Mouse (Mus musculus) CH12.LX (cell line): ENCODE measurements around the gene Nebl. TPM values are rescaled to one million over a fixed set of nuclear protein-coding genes. Genes with fewer than 3 reads are reported as not detected.

ENCODE experiments used
- DNase-seq: peaks from one replicate; pipeline ENCODE4 v3.0.0-alpha.2; 2013; ENCODE audit errors: extremely low read depth
- H3K27ac ChIP-seq: 2 replicates; pipeline ENCODE4 v1.5.1; 2012; ENCODE audit warnings: low read depth, mild to moderate bottlenecking, control low read depth, moderate library complexity; ENCODE audit not compliant: insufficient read depth
- H3K27me3 ChIP-seq: replicated peaks from 2 replicates; pipeline ENCODE3; 2012; ENCODE audit warnings: inconsistent platforms
- H3K36me3 ChIP-seq, 2 experiments: replicated peaks in 1 of 2; 2 replicates each; pipeline versions ENCODE3 to v1.6.1; 2012; ENCODE audit warnings: inconsistent platforms in 1 of 2, low read length in 1 of 2, mild to moderate bottlenecking in 1 of 2, mixed read lengths in 1 of 2, moderate library complexity in 1 of 2; ENCODE audit not compliant: control insufficient read depth in 1 of 2, insufficient read depth in 1 of 2
- H3K4me1 ChIP-seq, 2 experiments: 2 replicates each; pipeline ENCODE4 v1.6.1; 2012; ENCODE audit warnings: inconsistent platforms in 1 of 2, moderate library complexity in 1 of 2; ENCODE audit not compliant: insufficient read depth in 2 of 2, control insufficient read depth in 1 of 2
- H3K4me2 ChIP-seq: 2 replicates; pipeline ENCODE4 v1.6.1; 2012; ENCODE audit warnings: low read depth, mild to moderate bottlenecking, control low read depth; ENCODE audit not compliant: poor library complexity, insufficient read depth, severe bottlenecking
- H3K4me3 ChIP-seq, 3 experiments: fragments of 150-350 bp in 1 of 3; sonication (generic) in 1 of 3; replicated peaks in 1 of 3; 2 replicates each; pipeline versions ENCODE3 to v1.5.1; 2011 to 2012; ENCODE audit warnings: low read depth in 2 of 3, low read length in 2 of 3, mild to moderate bottlenecking in 2 of 3, moderate library complexity in 2 of 3, control low read depth in 1 of 3, improper control_type of control experiment in 1 of 3, inconsistent platforms in 1 of 3, mixed read lengths in 1 of 3; ENCODE audit not compliant: poor library complexity in 1 of 3
- H3K79me2 ChIP-seq: replicated peaks from 2 replicates; pipeline ENCODE4 v1.6.1; 2012; ENCODE audit warnings: mild to moderate bottlenecking, moderate library complexity; ENCODE audit not compliant: control insufficient read depth, poor library complexity, insufficient read depth, severe bottlenecking; ENCODE audit errors: extremely low read depth
- H3K9ac ChIP-seq: 2 replicates; pipeline ENCODE4 v1.6.1; 2012; ENCODE audit warnings: low read depth, mild to moderate bottlenecking, control low read depth, moderate library complexity; ENCODE audit not compliant: insufficient read depth
- H3K9me3 ChIP-seq: replicated peaks from 2 replicates; pipeline ENCODE3; 2012; ENCODE audit warnings: low read length, inconsistent platforms, mixed read lengths
- BHLHE40 ChIP-seq: IDR thresholded peaks from 2 replicates; pipeline ENCODE4 v1.6.1; 2011; ENCODE audit warnings: mild to moderate bottlenecking, low read depth, low read length, improper control_type of control experiment
- CHD2 ChIP-seq: IDR thresholded peaks from 2 replicates; pipeline ENCODE4 v1.6.1; 2011; ENCODE audit warnings: low read length, improper control_type of control experiment
- E2F4 ChIP-seq: IDR thresholded peaks from 2 replicates; pipeline ENCODE4 v1.6.1; 2011; ENCODE audit warnings: low read depth, low read length, improper control_type of control experiment; ENCODE audit not compliant: insufficient replicate concordance
- ELF1 ChIP-seq: IDR thresholded peaks from 2 replicates; pipeline ENCODE4 v1.6.1; 2014; ENCODE audit warnings: low read depth, mild to moderate bottlenecking, inconsistent platforms, low read length, improper control_type of control experiment
- GABPA ChIP-seq: IDR thresholded peaks from 2 replicates; pipeline ENCODE4 v1.6.1; 2012; ENCODE audit warnings: low read depth, low read length, improper control_type of control experiment, inconsistent platforms; ENCODE audit not compliant: insufficient replicate concordance
- IRF4 ChIP-seq: IDR thresholded peaks from 2 replicates; pipeline ENCODE4 v1.6.1; 2014; ENCODE audit warnings: low read depth, mild to moderate bottlenecking, inconsistent platforms, low read length, improper control_type of control experiment
- JUND ChIP-seq: conservative IDR thresholded peaks from 2 replicates; pipeline ENCODE4 v1.6.1; 2011; ENCODE audit warnings: low read depth, low read length, improper control_type of control experiment
- KAT2A ChIP-seq: IDR thresholded peaks from 2 replicates; pipeline ENCODE4 v1.6.1; 2012; ENCODE audit warnings: low read length, improper control_type of control experiment, inconsistent platforms; ENCODE audit not compliant: insufficient replicate concordance
- MAFK ChIP-seq: IDR thresholded peaks from 2 replicates; pipeline ENCODE4 v1.6.1; 2011; ENCODE audit warnings: low read length, improper control_type of control experiment; ENCODE audit not compliant: insufficient replicate concordance
- MAX ChIP-seq: IDR thresholded peaks from 2 replicates; pipeline ENCODE4 v1.6.1; 2011; ENCODE audit warnings: low read length, improper control_type of control experiment
- MAZ ChIP-seq: IDR thresholded peaks from 2 replicates; pipeline ENCODE4 v1.6.1; 2012; ENCODE audit warnings: low read depth, mild to moderate bottlenecking, inconsistent platforms, low read length, improper control_type of control experiment, moderate library complexity
- MEF2A ChIP-seq: IDR thresholded peaks from 2 replicates; pipeline ENCODE4 v1.6.1; 2014; ENCODE audit warnings: low read depth, mild to moderate bottlenecking, inconsistent platforms, low read length, improper control_type of control experiment, borderline replicate concordance
- MXI1 ChIP-seq: IDR thresholded peaks from 2 replicates; pipeline ENCODE4 v1.6.1; 2011; ENCODE audit warnings: mild to moderate bottlenecking, low read depth, low read length, improper control_type of control experiment
- NELFE ChIP-seq: IDR thresholded peaks from 2 replicates; pipeline ENCODE4 v1.6.1; 2011; ENCODE audit warnings: low read depth, low read length, improper control_type of control experiment
- POLR2A ChIP-seq: IDR thresholded peaks from 2 replicates; pipeline ENCODE4 v1.6.1; 2011; ENCODE audit warnings: low read depth, mild to moderate bottlenecking, improper control_type of control experiment, low read length
- POLR2AphosphoS2 ChIP-seq: IDR thresholded peaks from 2 replicates; pipeline ENCODE4 v1.6.1; 2011; ENCODE audit warnings: low read depth, low read length, improper control_type of control experiment
- RCOR1 ChIP-seq: conservative IDR thresholded peaks from 2 replicates; pipeline ENCODE4 v1.6.1; 2012; ENCODE audit warnings: low read depth, mild to moderate bottlenecking, inconsistent platforms, low read length, improper control_type of control experiment
- SIN3A ChIP-seq: IDR thresholded peaks from 2 replicates; pipeline ENCODE4 v1.6.1; 2012; ENCODE audit warnings: low read length, improper control_type of control experiment, inconsistent platforms
- SMC3 ChIP-seq: IDR thresholded peaks from 2 replicates; pipeline ENCODE4 v1.6.1; 2011; ENCODE audit warnings: low read depth, low read length, improper control_type of control experiment
- TBP ChIP-seq: conservative IDR thresholded peaks from 2 replicates; pipeline ENCODE4 v1.6.1; 2011; ENCODE audit warnings: low read depth, low read length, improper control_type of control experiment
- UBTF ChIP-seq: IDR thresholded peaks from 2 replicates; pipeline ENCODE4 v1.6.1; 2012; ENCODE audit warnings: low read depth, mild to moderate bottlenecking, inconsistent platforms, low read length, improper control_type of control experiment, moderate library complexity
- ZC3H11A ChIP-seq: IDR thresholded peaks from 2 replicates; pipeline ENCODE4 v1.6.1; 2012; ENCODE audit warnings: low read depth, mild to moderate bottlenecking, inconsistent platforms, low read length, improper control_type of control experiment
- ZNF384 ChIP-seq: IDR thresholded peaks from 2 replicates; pipeline ENCODE4 v1.6.1; 2012; ENCODE audit warnings: low read depth, low read length, improper control_type of control experiment, inconsistent platforms
- dilution Hi-C: fragments of 300-500 bp; cut with MboI; formaldehyde crosslinking; loops from 2 replicates; pipeline ENCODE4 v1.14.3; 2020; ENCODE audit warnings: low sequenced_read_pairs; ENCODE audit not compliant: extremely low pct_unique_long_range_greater_than_20kb, extremely low pct_ligation_motif_present
- in situ Hi-C: fragments of 300-500 bp; cut with MboI; formaldehyde crosslinking; loops from 3 replicates; pipeline ENCODE4 v1.14.3; 2019; ENCODE audit warnings: low sequenced_read_pairs, low pct_ligation_motif_present, low pct_unique_long_range_greater_than_20kb, mixed read lengths
- polyA plus RNA-seq: library from polyadenylated mRNA; unstranded; fragments of >175 nt; gene quantifications from 2 replicates; pipeline ENCODE4 v1.2.1, GENCODE M21; 2012; ENCODE audit warnings: low read depth; ENCODE audit not compliant: insufficient read length
- total RNA-seq, 2 experiments: library from RNA; depleted of rRNA; stranded (reverse); fragments of 300-350 nt in 1 of 2; fragments of >200 nt in 1 of 2; gene quantifications; 2 replicates each; pipeline ENCODE4 v1.2.3; 2012 to 2014

Gene Nebl
- total and polyA plus RNA-seq, 3 experiments = 12.6 to 113 (median 46.4) TPM

DNA sequence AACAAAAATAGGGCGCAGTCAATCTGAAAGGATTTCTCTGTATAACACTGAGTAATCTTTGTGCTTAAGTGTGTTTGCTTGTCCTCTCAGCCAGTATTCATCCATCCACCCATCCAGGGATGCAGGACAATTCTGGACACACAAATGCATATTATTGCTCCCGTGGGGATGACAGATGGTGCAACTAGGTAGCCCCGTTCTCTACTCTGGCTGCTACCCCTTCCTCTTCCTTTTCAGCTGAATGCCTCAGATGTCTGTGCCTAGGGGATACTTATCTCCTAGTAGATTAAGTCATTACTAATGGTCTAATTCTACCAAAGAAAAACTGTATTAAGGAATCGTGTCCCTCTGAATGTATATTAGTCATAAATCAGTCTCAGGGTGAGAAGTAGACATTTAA lies 296.0 kb downstream of the Nebl start:
- no peak for DNase-seq
- H3K27ac ChIP-seq = no peak overlapping the region
- dilution Hi-C loops (no loop called here), in situ Hi-C loops (no loop called here)
- H3K27me3 ChIP-seq = no peaks in the 10 kb centered on the region
- H3K4me1 ChIP-seq = no peaks in the 10 kb centered on the region
- H3K9ac ChIP-seq = no peak overlapping the region
- no peaks in the 10 kb centered on the region for H3K9me3 ChIP-seq
- no peak overlapping the region for H3K4me2 ChIP-seq
- H3K79me2 ChIP-seq = no peaks in the 10 kb centered on the region
- H3K36me3 ChIP-seq = no peaks in the 10 kb centered on the region
- H3K4me3 ChIP-seq = no peak overlapping the region
- TF ChIP-seq NELFE (no peak), E2F4 (no peak), MEF2A (no peak), UBTF (no peak), TBP (no peak), ZNF384 (no peak), MAX (no peak), POLR2A (no peak), RCOR1 (no peak), CHD2 (no peak), KAT2A (no peak), SIN3A (no peak), GABPA (no peak), ELF1 (no peak), JUND (no peak), POLR2AphosphoS2 (no peak), BHLHE40 (no peak)
- TF ChIP-seq, all 38 proteins: peak for 0

DNA sequence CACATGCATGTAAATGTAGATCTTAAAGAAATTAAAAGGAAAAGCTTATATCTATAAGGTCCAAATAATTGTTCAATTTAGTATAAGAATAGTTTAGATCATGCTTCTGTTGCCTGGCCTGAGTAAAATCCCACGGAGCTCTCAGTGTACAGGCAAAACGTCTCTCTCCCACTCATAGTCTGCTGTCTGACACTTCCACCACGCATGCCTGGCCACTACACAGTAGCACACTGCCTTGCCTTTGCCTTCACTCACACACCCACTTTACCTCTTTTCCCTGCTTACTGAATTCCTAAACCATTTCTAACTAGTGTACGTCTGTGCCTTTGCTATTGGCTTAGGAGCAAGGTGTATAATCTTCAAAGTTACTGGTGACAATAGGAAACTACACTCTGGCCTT lies 302.2 kb downstream of the Nebl start:
- dilution Hi-C loops (no loop called here), in situ Hi-C loops (loop anchor here (10.0 kb wide), 1 partner anchor 416 kb away; no protein-coding TSS in a partner anchor)
- H3K4me2 ChIP-seq = no peak overlapping the region

More for the DNA sequence above, 302.2 kb downstream of the Nebl start:
- Histone ChIP-seq H3K36me3 (no peaks in the 10 kb centered on the region), H3K27ac (no peak overlapping the region), H3K4me1 (no peaks in the 10 kb centered on the region), H3K4me3 (no peak overlapping the region), H3K9me3 (no peaks in the 10 kb centered on the region), H3K79me2 (no peaks in the 10 kb centered on the region), H3K27me3 (no peaks in the 10 kb centered on the region), H3K9ac (no peak overlapping the region)
- TF ChIP-seq MAFK (no peak), ZC3H11A (no peak), IRF4 (no peak), SIN3A (no peak), SMC3 (no peak), TBP (no peak), MAX (no peak), MEF2A (no peak), MAZ (no peak), GABPA (no peak), MXI1 (no peak), E2F4 (no peak)
- no peak for DNase-seq
